In the genomic region with DNA sequence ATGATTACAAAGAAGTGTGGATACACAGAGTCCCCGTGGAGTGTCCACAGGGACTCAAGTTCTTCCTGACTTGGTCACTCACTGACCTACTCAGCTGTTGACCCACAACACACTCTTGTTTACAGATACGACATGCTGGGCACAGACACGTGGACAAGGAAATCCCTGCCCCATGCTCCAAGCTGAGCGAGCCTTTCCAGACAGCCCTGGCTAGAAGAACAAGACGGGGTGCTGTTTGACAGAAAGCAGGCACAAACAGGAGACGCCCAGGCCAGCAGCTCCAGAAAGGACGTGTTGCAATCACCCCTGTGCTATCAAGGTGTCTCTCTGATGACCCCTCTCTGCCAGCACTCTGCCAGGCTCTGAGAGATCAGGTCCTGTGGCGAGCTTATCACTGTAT, we compare ENCODE assay signal across 12 mouse cellular contexts.
DNase-seq lines count a peak whose midpoint lies in the region; ATAC-seq lines count a peak whose summit lies in the region.
"Had no signal": no experiment of that assay in that cellular context is flagged by ENCODE, and none has a peak within 500 bp of the region (broad histone marks: within the 10 kb centered on the region; RNA-seq: fewer than 3 reads in every experiment).

No protein-coding gene starts in this region.

- 64% methylated on average over 8 of the region's 8 CpGs for WGBS in kidney, embryonic 15.5 days
- 18% methylated on average over 8 of the region's 8 CpGs for WGBS in heart, embryonic 11.5 days (ENCODE audit: insufficient replicate concordance)
- WGBS in hindbrain, embryonic 10.5 days: 75% methylated on average over 8 of the region's 8 CpGs

- peaks cover 17% of the 10 kb centered on the region for H3K4me1 ChIP-seq in kidney, embryonic 15.5 days
- no peaks in the 10 kb centered on the region; the same call in 1 of the 2 replicates for H3K4me1 ChIP-seq in heart, embryonic 11.5 days (ENCODE audit: control insufficient read depth, insufficient read depth, low read length)
- H3K4me1 ChIP-seq in hindbrain, embryonic 10.5 days (replicated peaks): peaks cover 13% of the 10 kb centered on the region
- H3K4me1 ChIP-seq: midbrain, embryonic 13.5 days had no signal

- no peak for DNase-seq in kidney, postnatal 10 days
- DNase-seq in heart, postnatal 36 days: peak; percentile 29 to 47
- peak; percentile 9 for DNase-seq in urinary bladder, postnatal 25 days (ENCODE audit: low spot score)
- no peak for DNase-seq in cerebellum, adult 11 months
- no peak for DNase-seq in hindbrain, embryonic 10.5 days (ENCODE audit: low spot score)
- DNase-seq: adrenal gland, postnatal 10 days; cerebellum, adult 11-12 months; thymus, postnatal 14 days had no signal

- no peak overlapping the region for H3K4me3 ChIP-seq in kidney, embryonic 15.5 days (replicated peaks)
- no peak overlapping the region for H3K4me3 ChIP-seq in heart, embryonic 11.5 days (ENCODE audit: low read depth, low read length)
- no peak overlapping the region for H3K4me3 ChIP-seq in hindbrain, embryonic 10.5 days
- H3K4me3 ChIP-seq: hindbrain, embryonic 15.5 days; midbrain, embryonic 13.5 days had no signal

- no peak for ATAC-seq in kidney, embryonic 15.5 days (replicated peaks; ENCODE audit: low FRiP score)
- ATAC-seq in heart, embryonic 11.5 days (replicated peaks; ENCODE audit: insufficient number of reproducible peaks, low FRiP score, low TSS enrichment): peak; percentile 43; the same call in 1 of the 2 replicates
- ATAC-seq: midbrain, embryonic 13.5 days had no signal

- H3K9ac ChIP-seq in kidney, embryonic 15.5 days: no peak overlapping the region
- no peak overlapping the region for H3K9ac ChIP-seq in heart, embryonic 11.5 days (ENCODE audit: low read depth, low read length)
- H3K9ac ChIP-seq: hindbrain, embryonic 15.5 days; midbrain, embryonic 13.5 days had no signal

- H3K9me3 ChIP-seq in kidney, embryonic 15.5 days (replicated peaks): no peaks in the 10 kb centered on the region
- H3K9me3 ChIP-seq in heart, embryonic 11.5 days (replicated peaks; ENCODE audit: control insufficient read depth, low read length): no peaks in the 10 kb centered on the region
- no peaks in the 10 kb centered on the region for H3K9me3 ChIP-seq in hindbrain, embryonic 10.5 days
- H3K9me3 ChIP-seq: hindbrain, embryonic 15.5 days; midbrain, embryonic 13.5 days had no signal

- H3K4me2 ChIP-seq in kidney, embryonic 15.5 days: no peak overlapping the region
- no peak overlapping the region for H3K4me2 ChIP-seq in heart, embryonic 11.5 days
- H3K4me2 ChIP-seq: hindbrain, embryonic 15.5 days; midbrain, embryonic 13.5 days had no signal

- H3K27ac ChIP-seq in kidney, embryonic 15.5 days: 0 out of 2 replicates have a peak overlapping the region, but pooled peaks have one; percentile 4
- H3K27ac ChIP-seq in heart, embryonic 11.5 days (ENCODE audit: low read depth, low read length): no peak overlapping the region
- H3K27ac ChIP-seq in hindbrain, embryonic 10.5 days: no peak overlapping the region
- H3K27ac ChIP-seq: hindbrain, embryonic 15.5 days; midbrain, embryonic 13.5 days had no signal

- no peaks in the 10 kb centered on the region for H3K27me3 ChIP-seq in kidney, embryonic 15.5 days
- H3K27me3 ChIP-seq in heart, embryonic 11.5 days (ENCODE audit: control insufficient read depth, insufficient read depth, low read length): no peaks in the 10 kb centered on the region
- H3K27me3 ChIP-seq in hindbrain, embryonic 10.5 days (ENCODE audit: insufficient read depth, poor library complexity, severe bottlenecking): no peaks in the 10 kb centered on the region
- H3K27me3 ChIP-seq: hindbrain, embryonic 15.5 days; midbrain, embryonic 13.5 days had no signal

- H3K36me3 ChIP-seq in kidney, embryonic 15.5 days: no peaks in the 10 kb centered on the region
- no peaks in the 10 kb centered on the region for H3K36me3 ChIP-seq in heart, embryonic 11.5 days (ENCODE audit: control insufficient read depth, insufficient read depth, low read length)
- H3K36me3 ChIP-seq in hindbrain, embryonic 10.5 days: no peaks in the 10 kb centered on the region
- H3K36me3 ChIP-seq: hindbrain, embryonic 15.5 days; midbrain, embryonic 13.5 days had no signal

- intact Hi-C loops in heart, postnatal 36 days (cut with DNase I): no loop called here

Comparison
In these comparisons a context has a peak if more than half of its experiments do, and no peak if none do; other contexts are left out.
1. DNase-seq: peak in heart, postnatal 36 days (2 of 2) and urinary bladder, postnatal 25 days (single experiment); none in kidney, postnatal 10 days (single experiment), cerebellum, adult 11 months (single experiment) and hindbrain, embryonic 10.5 days (single experiment).